ENCODE assay signal across 9 mouse cellular contexts in genomic region chr10:75060843-75061235, GRCm38 (mm10). TPM values are rescaled to one million over a fixed set of nuclear protein-coding genes. Genes with fewer than 3 reads are reported as not detected.
A peak's percentile ranks its signal among the peaks of the same experiment; 100 is the strongest.
DNase-seq lines count a peak whose midpoint lies in the region; ATAC-seq lines count a peak whose summit lies in the region.
"Had no signal": no experiment of that assay in that cellular context is flagged by ENCODE, and none has a peak within 500 bp of the region (broad histone marks: within the 10 kb centered on the region; RNA-seq: fewer than 3 reads in every experiment).

No protein-coding gene starts in this region.

- H3K9me3 ChIP-seq in embryonic facial prominence, embryonic 10.5 days = no peaks in the 10 kb centered on the region
- H3K9me3 ChIP-seq in midbrain, embryonic 12.5 days = no peaks in the 10 kb centered on the region

- peaks cover 25% of the 10 kb centered on the region for H3K36me3 ChIP-seq in embryonic facial prominence, embryonic 10.5 days (replicated peaks)
- H3K36me3 ChIP-seq in midbrain, embryonic 12.5 days = 0 out of 2 replicates have a peak, but pooled peaks cover 3% of the 10 kb centered on the region

- peak overlapping the region; percentile 73 for H3K4me2 ChIP-seq in midbrain, embryonic 12.5 days (replicated peaks)

- H3K4me1 ChIP-seq in embryonic facial prominence, embryonic 10.5 days = peaks cover 80% of the 10 kb centered on the region
- peaks cover 72% of the 10 kb centered on the region for H3K4me1 ChIP-seq in midbrain, embryonic 12.5 days

- ATAC-seq in midbrain, embryonic 12.5 days (ENCODE audit: low FRiP score, low read depth) = peak; percentile 23
- ATAC-seq in erythroid progenitor cell, adult 5-6 weeks (replicated peaks; ENCODE audit: low FRiP score, poor library complexity, severe bottlenecking) = no peak

- under 1% methylated on average over 47 of the region's 48 CpGs for WGBS in embryonic facial prominence, embryonic 10.5 days
- 0% methylated on average over 44 of the region's 48 CpGs for WGBS in midbrain, embryonic 12.5 days

- H3K27me3 ChIP-seq in embryonic facial prominence, embryonic 10.5 days (replicated peaks; ENCODE audit: low read depth, poor library complexity, severe bottlenecking) = peaks cover 21% of the 10 kb centered on the region
- H3K27me3 ChIP-seq in midbrain, embryonic 12.5 days = peaks cover 21% of the 10 kb centered on the region

- peak overlapping the region; percentile 88 for H3K4me3 ChIP-seq in embryonic facial prominence, embryonic 10.5 days
- H3K4me3 ChIP-seq in midbrain, embryonic 12.5 days = peak overlapping the region; percentile 93

- intact Hi-C loops in left cerebral cortex, postnatal 4 days (cut with DNase I) = no loop called here
- intact Hi-C loops in left cerebral cortex, postnatal 10 days (cut with DNase I) = loop anchor here (5.0 kb wide), 1 partner anchor 41 kb away; no protein-coding TSS in a partner anchor

- H3K9ac ChIP-seq in midbrain, embryonic 12.5 days (replicated peaks) = peak overlapping the region; percentile 87

- DNase-seq in left cerebral cortex, postnatal 4 days = peak; percentile 28
- DNase-seq in left cerebral cortex, postnatal 10 days (ENCODE audit: extremely low spot score in 1 of 2, low spot score in 2 of 2) = no peak
- DNase-seq in NIH3T3 (ENCODE audit: low read depth) = peak; percentile 27
- peak; percentile 64 for DNase-seq in embryonic facial prominence, embryonic 10.5 days (ENCODE audit: low spot score)
- peak; percentile 46 for DNase-seq in induced T-regulatory cell, adult 2 months (ENCODE audit: low read depth)
- DNase-seq in thymus, postnatal 25 days = peak; percentile 39

- peak overlapping the region; percentile 90 for H3K27ac ChIP-seq in embryonic facial prominence, embryonic 10.5 days (replicated peaks)
- peak overlapping the region; percentile 84 for H3K27ac ChIP-seq in midbrain, embryonic 12.5 days (replicated peaks)

RNA-seq across cellular contexts. Expression of gene Bcr, which starts 0.4 kb away (rescaled TPM):
- total RNA-seq in left cerebral cortex, postnatal 4 days (2021) = 10 to 100 TPM; 91.0 to 94.5 TPM
- 10 to 100 TPM; 73.1 to 76.3 TPM for total RNA-seq in left cerebral cortex, postnatal 10 days (2021)
- polyA plus RNA-seq in embryonic facial prominence, embryonic 10.5 days (2016; fragmentation: Nextera tagmentation; extraction: Ambion mirVana) = 8.1 and 9.1 TPM in 2 replicates
- 10.8 and 11.7 TPM in 2 replicates for polyA plus RNA-seq in midbrain, embryonic 12.5 days (2016; fragmentation: Nextera tagmentation; extraction: Ambion mirVana)
- total RNA-seq in erythroid progenitor cell, adult 5-6 weeks (2015; ENCODE audit: low replicate concordance) = 2.5 and 5.8 TPM in 2 replicates
- total RNA-seq in erythroid progenitor cell, adult 5-6 weeks (2017; ENCODE audit: low replicate concordance) = 2.7 and 5.4 TPM in 2 replicates

RNA-seq across cellular contexts. Expression of gene Rab36, which starts 24.0 kb away (rescaled TPM):
- 10 to 100 TPM; 35.5 to 36.1 TPM for total RNA-seq in left cerebral cortex, postnatal 4 days (2021)
- 10 to 100 TPM; 39.1 to 41.8 TPM for total RNA-seq in left cerebral cortex, postnatal 10 days (2021)
- polyA plus RNA-seq in embryonic facial prominence, embryonic 10.5 days (2016; fragmentation: Nextera tagmentation; extraction: Ambion mirVana) = 10.5 and 13.1 TPM in 2 replicates
- polyA plus RNA-seq in midbrain, embryonic 12.5 days (2016; fragmentation: Nextera tagmentation; extraction: Ambion mirVana) = 11.1 and 12.2 TPM in 2 replicates
- not detected in 2 replicates for total RNA-seq in erythroid progenitor cell, adult 5-6 weeks (2015; ENCODE audit: low replicate concordance)
- total RNA-seq in erythroid progenitor cell, adult 5-6 weeks (2017; ENCODE audit: low replicate concordance) = not detected in 2 replicates

RNA-seq across cellular contexts. Expression of gene Rsph14, which starts 28.5 kb away (rescaled TPM):
- total RNA-seq in left cerebral cortex, postnatal 4 days (2021) = under 1 TPM; 0.70 to 0.81 TPM
- under 1 TPM; 0.53 to 0.64 TPM for total RNA-seq in left cerebral cortex, postnatal 10 days (2021)
- not detected in 2 replicates for polyA plus RNA-seq in embryonic facial prominence, embryonic 10.5 days (2016; fragmentation: Nextera tagmentation; extraction: Ambion mirVana)
- 0.35 TPM in 1 of 2 replicates, not detected in the other for polyA plus RNA-seq in midbrain, embryonic 12.5 days (2016; fragmentation: Nextera tagmentation; extraction: Ambion mirVana)
- not detected in 2 replicates for total RNA-seq in erythroid progenitor cell, adult 5-6 weeks (2015; ENCODE audit: low replicate concordance)
- not detected in 2 replicates for total RNA-seq in erythroid progenitor cell, adult 5-6 weeks (2017; ENCODE audit: low replicate concordance)
- total RNA-seq: common myeloid progenitor, adult 5-6 weeks had no signal

Comparison
In these comparisons a context has a peak if more than half of its experiments do, and no peak if none do; other contexts are left out.
1. DNase-seq: peak in left cerebral cortex, postnatal 4 days (single experiment), NIH3T3 (single experiment), embryonic facial prominence, embryonic 10.5 days (single experiment), induced T-regulatory cell, adult 2 months (single experiment) and thymus, postnatal 25 days (single experiment); none in left cerebral cortex, postnatal 10 days (0 of 2).
2. RNA of gene Bcr, which starts 0.4 kb away (total RNA-seq): 91.0 to 94.5 TPM in left cerebral cortex, postnatal 4 days and 73.1 to 76.3 TPM in left cerebral cortex, postnatal 10 days; 2.5 to 5.8 TPM in erythroid progenitor cell, adult 5-6 weeks; every median in the first group is over 10 times any median in the second.
3. RNA of gene Rab36, which starts 24.0 kb away (total RNA-seq): 39.1 to 41.8 TPM in left cerebral cortex, postnatal 10 days and 35.5 to 36.1 TPM in left cerebral cortex, postnatal 4 days; not detected in erythroid progenitor cell, adult 5-6 weeks; every median in the first group is over 10 times any median in the second.